Mouse (Mus musculus) frontal cortex, postnatal 25 days (tissue): ENCODE data around the gene Baiap2l1.
A peak's percentile ranks its signal among the peaks of the same experiment; 100 is the strongest.

Source experiments
- DNase-seq, 2 experiments: peaks; one replicate each; pipeline ENCODE4 v3.0.0; 2022; ENCODE audit warnings: low spot score in 2 of 2

The Baiap2l1 gene

GRCm38 (mm10) chr5:144226220-144226619 lies 131.7 kb downstream of the Baiap2l1 start:
- no peak for DNase-seq

- DNase-seq, result no peak
Observed at GRCm38 (mm10) chr5:144223899-144224816, 133.8 kb downstream of the Baiap2l1 start.

- DNase-seq, result peak; percentile 82 to 92
Observed at GRCm38 (mm10) chr5:144223503-144223862, 134.4 kb downstream of the Baiap2l1 start, which contains the start of gene Tecpr1. Gene Tecpr1, minus strand, starts transcription at chr5:144223615.

GRCm38 (mm10) chr5:144222811-144223502 lies 135.0 kb downstream of the Baiap2l1 start:
- no peak for DNase-seq

- DNase-seq, result no peak
Observed at GRCm38 (mm10) chr5:144221305-144221704, 136.6 kb downstream of the Baiap2l1 start.

- DNase-seq, result no peak
Observed at GRCm38 (mm10) chr5:144219936-144220335, 138.0 kb downstream of the Baiap2l1 start.

- DNase-seq, result no peak
Observed at GRCm38 (mm10) chr5:144219306-144219705, 138.6 kb downstream of the Baiap2l1 start.

- DNase-seq, result no peak
Observed at GRCm38 (mm10) chr5:144218061-144218460, 139.9 kb downstream of the Baiap2l1 start.

GRCm38 (mm10) chr5:144215992-144216391 lies 141.9 kb downstream of the Baiap2l1 start:
- no peak for DNase-seq
